Mouse (Mus musculus): Measurements from ENCODE around the gene Mfsd6l. TPM values are rescaled to one million over a fixed set of nuclear protein-coding genes. Genes with fewer than 3 reads are reported as not detected.

Gene Mfsd6l
- polyA plus RNA-seq (2014; fragmentation: Nextera tagmentation; extraction: Ambion mirVana) = 0.12 TPM in 1 of 2 replicates, not detected in the other

- H3K9ac ChIP-seq (ENCODE audit: low read length) = 0 out of 2 replicates have a peak within 1 kb of the TSS, but pooled peaks have one; percentile 16
- ATAC-seq (ENCODE audit: insufficient number of reproducible peaks, insufficient read depth, low FRiP score, low read depth) = no peak
- no peak within 1 kb of the TSS for H3K27ac ChIP-seq (replicated peaks in 1 of 2; ENCODE audit: control insufficient read depth in 1 of 2, insufficient read depth in 1 of 2, low read depth in 2 of 2, low read length in 2 of 2)
Measured at GRCm38 (mm10) chr11:68555918-68556584, at the start of gene Mfsd6l. TSS of gene Mfsd6l (plus strand) at chr11:68556186.

DNA sequence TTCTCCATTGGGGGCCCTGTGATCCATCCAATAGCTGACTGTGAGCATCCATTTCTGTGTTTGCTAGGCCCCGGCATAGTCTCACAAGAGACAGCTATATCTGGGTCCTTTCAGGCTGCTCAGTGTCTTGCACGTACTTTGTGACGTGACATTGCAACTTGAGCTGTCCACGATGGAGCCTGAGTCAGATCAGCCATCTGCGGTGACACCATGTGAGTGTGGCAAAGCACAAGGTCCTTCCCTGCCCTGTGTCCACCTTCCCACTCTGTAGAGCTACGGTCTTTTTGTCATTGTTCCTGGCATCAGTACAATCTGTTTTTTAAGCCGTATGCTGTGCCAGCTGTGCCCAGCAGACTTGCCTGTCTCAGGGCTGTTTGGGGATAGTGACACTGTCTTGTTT is 48.7 kb upstream of the Mfsd6l start:
- no peaks in the 10 kb centered on the region for H3K27me3 ChIP-seq (ENCODE audit: control insufficient read depth, insufficient read depth, low read length)
- H3K36me3 ChIP-seq (ENCODE audit: control insufficient read depth, insufficient read depth, low read length) = no peaks in the 10 kb centered on the region
- H3K27ac ChIP-seq (replicated peaks in 1 of 2; ENCODE audit: control insufficient read depth in 1 of 2, insufficient read depth in 1 of 2, low read depth in 2 of 2, low read length in 2 of 2) = no peak overlapping the region
- WGBS = 79% methylated on average over 7 of the region's 7 CpGs
- H3K9me3 ChIP-seq (ENCODE audit: control insufficient read depth, low read length) = no peaks in the 10 kb centered on the region
- no peak overlapping the region for H3K9ac ChIP-seq (ENCODE audit: low read length)
- H3K4me1 ChIP-seq (ENCODE audit: control insufficient read depth in 2 of 2, insufficient read depth in 2 of 2, low read length in 2 of 2) = no peaks in the 10 kb centered on the region; a peak in 1 of 4 replicates
- no peak overlapping the region for H3K4me3 ChIP-seq (ENCODE audit: control insufficient read depth in 1 of 2, insufficient read depth in 1 of 2, low read depth in 1 of 2, low read length in 2 of 2)
- H3K4me2 ChIP-seq (ENCODE audit: low read length) = no peak overlapping the region
- no peak for ATAC-seq (ENCODE audit: insufficient number of reproducible peaks, insufficient read depth, low FRiP score, low read depth)

More at GRCm38 (mm10) chr11:68555918-68556584, at the start of gene Mfsd6l:
- Histone ChIP-seq H3K4me2 (ENCODE audit: low read length) (peak within 1 kb of the TSS; percentile 60), H3K27me3 (ENCODE audit: control insufficient read depth, insufficient read depth, low read length) (peaks cover 13% of the 10 kb centered on the region; the same call in 1 of the 2 replicates), H3K36me3 (ENCODE audit: control insufficient read depth, insufficient read depth, low read length) (no peaks in the 10 kb centered on the region), H3K4me3 (ENCODE audit: control insufficient read depth in 1 of 2, insufficient read depth in 1 of 2, low read depth in 1 of 2, low read length in 2 of 2) (peak within 1 kb of the TSS; percentile 5 to 16; a peak in 3 of 4 replicates), H3K9me3 (ENCODE audit: control insufficient read depth, low read length) (0 out of 2 replicates have a peak, but pooled peaks cover 3% of the 10 kb centered on the region), H3K4me1 (ENCODE audit: control insufficient read depth in 2 of 2, insufficient read depth in 2 of 2, low read length in 2 of 2) (peaks cover 0 to 2% of the 10 kb centered on the region in 2 experiments; a peak in 3 of 4 replicates)
- 9% methylated on average over 37 of the region's 37 CpGs for WGBS

DNA sequence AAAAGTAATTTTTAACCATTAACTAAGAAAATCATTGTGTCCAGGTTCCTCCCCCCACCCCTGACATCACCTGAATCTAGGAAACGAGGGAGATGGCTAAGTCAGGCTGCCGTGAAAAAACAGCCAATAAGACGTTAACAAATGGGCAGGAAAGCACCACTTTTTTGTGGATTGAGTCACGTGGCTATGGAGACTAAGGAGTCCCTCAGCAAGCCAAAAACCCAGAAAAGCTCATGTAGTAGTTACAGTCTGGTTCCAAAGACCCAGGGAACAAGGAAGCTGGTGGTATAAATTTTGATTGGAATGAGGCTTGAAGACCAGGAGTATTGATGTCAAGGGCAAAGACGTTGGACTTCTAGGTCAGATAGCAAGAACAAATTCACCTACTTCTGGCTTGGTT is 47.4 kb upstream of the Mfsd6l start:
- Histone ChIP-seq H3K27me3 (ENCODE audit: control insufficient read depth, insufficient read depth, low read length) (no peaks in the 10 kb centered on the region), H3K9me3 (ENCODE audit: control insufficient read depth, low read length) (no peaks in the 10 kb centered on the region), H3K4me1 (ENCODE audit: control insufficient read depth in 2 of 2, insufficient read depth in 2 of 2, low read length in 2 of 2) (no peaks in the 10 kb centered on the region; a peak in 1 of 4 replicates), H3K9ac (ENCODE audit: low read length) (no peak overlapping the region), H3K4me2 (ENCODE audit: low read length) (no peak overlapping the region), H3K4me3 (ENCODE audit: control insufficient read depth in 1 of 2, insufficient read depth in 1 of 2, low read depth in 1 of 2, low read length in 2 of 2) (no peak overlapping the region), H3K27ac (replicated peaks in 1 of 2; ENCODE audit: control insufficient read depth in 1 of 2, insufficient read depth in 1 of 2, low read depth in 2 of 2, low read length in 2 of 2) (no peak overlapping the region), H3K36me3 (ENCODE audit: control insufficient read depth, insufficient read depth, low read length) (no peaks in the 10 kb centered on the region)
- WGBS = 65% methylated on average over 5 of the region's 5 CpGs
- no peak for ATAC-seq (ENCODE audit: insufficient number of reproducible peaks, insufficient read depth, low FRiP score, low read depth)

DNA sequence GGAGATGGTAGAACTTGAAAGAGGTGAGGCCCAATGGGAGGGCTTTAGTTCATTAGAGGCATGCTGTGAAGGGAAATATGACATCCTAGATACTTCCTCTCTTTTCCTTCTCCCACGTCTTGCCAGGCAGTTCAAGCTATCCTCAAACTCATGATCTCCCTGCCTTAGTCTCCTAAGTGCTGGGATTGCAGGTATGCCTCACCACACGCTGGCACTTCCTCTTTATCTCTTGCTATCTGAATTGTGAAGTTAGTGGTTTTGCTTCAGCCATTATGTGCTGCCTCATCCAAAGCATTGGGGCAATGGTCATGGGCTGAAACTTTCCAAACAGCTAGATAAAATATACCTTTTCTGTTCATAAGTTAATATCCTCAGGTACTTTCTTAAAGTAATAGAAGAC is 46.8 kb upstream of the Mfsd6l start:
- Histone ChIP-seq H3K9me3 (ENCODE audit: control insufficient read depth, low read length) (no peaks in the 10 kb centered on the region), H3K9ac (ENCODE audit: low read length) (no peak overlapping the region), H3K27ac (replicated peaks in 1 of 2; ENCODE audit: control insufficient read depth in 1 of 2, insufficient read depth in 1 of 2, low read depth in 2 of 2, low read length in 2 of 2) (no peak overlapping the region), H3K36me3 (ENCODE audit: control insufficient read depth, insufficient read depth, low read length) (no peaks in the 10 kb centered on the region), H3K4me3 (ENCODE audit: control insufficient read depth in 1 of 2, insufficient read depth in 1 of 2, low read depth in 1 of 2, low read length in 2 of 2) (no peak overlapping the region), H3K27me3 (ENCODE audit: control insufficient read depth, insufficient read depth, low read length) (no peaks in the 10 kb centered on the region), H3K4me1 (ENCODE audit: control insufficient read depth in 2 of 2, insufficient read depth in 2 of 2, low read length in 2 of 2) (no peaks in the 10 kb centered on the region), H3K4me2 (ENCODE audit: low read length) (no peak overlapping the region)
- ATAC-seq (ENCODE audit: insufficient number of reproducible peaks, insufficient read depth, low FRiP score, low read depth) = no peak
- 51% methylated on average over 2 of the region's 2 CpGs for WGBS

DNA sequence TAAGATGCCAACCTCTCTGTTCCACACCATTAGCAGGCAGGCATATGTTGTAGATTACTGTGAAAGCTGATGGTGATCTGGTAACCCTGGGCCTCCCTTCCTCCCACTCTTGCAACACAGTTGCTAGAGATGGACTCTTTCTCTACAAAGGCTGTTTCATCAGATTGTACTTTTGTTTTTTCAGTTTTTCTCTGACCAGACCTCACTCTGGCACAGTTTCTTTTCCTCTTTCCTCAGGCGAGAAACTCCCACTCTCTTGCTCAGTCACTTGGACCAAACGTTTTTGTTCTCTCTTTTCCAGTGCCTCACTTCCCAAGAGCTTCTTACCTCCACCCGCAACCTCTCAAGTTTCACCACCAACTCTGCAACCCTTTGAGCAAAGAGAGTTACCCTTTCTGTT is 42.0 kb upstream of the Mfsd6l start:
- no peak overlapping the region for H3K9ac ChIP-seq (ENCODE audit: low read length)
- H3K4me1 ChIP-seq (ENCODE audit: control insufficient read depth in 2 of 2, insufficient read depth in 2 of 2, low read length in 2 of 2) = no peaks in the 10 kb centered on the region
- no peak for ATAC-seq (ENCODE audit: insufficient number of reproducible peaks, insufficient read depth, low FRiP score, low read depth)
- H3K9me3 ChIP-seq (ENCODE audit: control insufficient read depth, low read length) = peaks cover under 1% of the 10 kb centered on the region; the same call in 1 of the 2 replicates
- H3K4me3 ChIP-seq (ENCODE audit: control insufficient read depth in 1 of 2, insufficient read depth in 1 of 2, low read depth in 1 of 2, low read length in 2 of 2) = no peak overlapping the region
- H3K4me2 ChIP-seq (ENCODE audit: low read length) = no peak overlapping the region
- no peaks in the 10 kb centered on the region for H3K36me3 ChIP-seq (ENCODE audit: control insufficient read depth, insufficient read depth, low read length)
- no peaks in the 10 kb centered on the region for H3K27me3 ChIP-seq (ENCODE audit: control insufficient read depth, insufficient read depth, low read length)
- no peak overlapping the region for H3K27ac ChIP-seq (replicated peaks in 1 of 2; ENCODE audit: control insufficient read depth in 1 of 2, insufficient read depth in 1 of 2, low read depth in 2 of 2, low read length in 2 of 2)
- WGBS = 52% methylated on average over 3 of the region's 3 CpGs

GRCm38 (mm10) chr11:68519362-68519761 is 36.6 kb upstream of the Mfsd6l start:
- 83% methylated on average over 4 of the region's 4 CpGs for WGBS
- no peaks in the 10 kb centered on the region for H3K27me3 ChIP-seq (ENCODE audit: control insufficient read depth, insufficient read depth, low read length)
- ATAC-seq (ENCODE audit: insufficient number of reproducible peaks, insufficient read depth, low FRiP score, low read depth) = no peak

GRCm38 (mm10) chr11:68519815-68520214 is 36.2 kb upstream of the Mfsd6l start:
- peaks cover 7% of the 10 kb centered on the region; the same call in 1 of the 2 replicates for H3K9me3 ChIP-seq (ENCODE audit: control insufficient read depth, low read length)
- no peak overlapping the region for H3K4me2 ChIP-seq (ENCODE audit: low read length)
- no peak overlapping the region for H3K4me3 ChIP-seq (ENCODE audit: control insufficient read depth in 1 of 2, insufficient read depth in 1 of 2, low read depth in 1 of 2, low read length in 2 of 2)
- no peaks in the 10 kb centered on the region for H3K36me3 ChIP-seq (ENCODE audit: control insufficient read depth, insufficient read depth, low read length)
- H3K4me1 ChIP-seq (ENCODE audit: control insufficient read depth in 2 of 2, insufficient read depth in 2 of 2, low read length in 2 of 2) = no peaks in the 10 kb centered on the region
- H3K9ac ChIP-seq (ENCODE audit: low read length) = no peak overlapping the region
- WGBS = 77% methylated on average over 5 of the region's 5 CpGs
- no peaks in the 10 kb centered on the region for H3K27me3 ChIP-seq (ENCODE audit: control insufficient read depth, insufficient read depth, low read length)
- no peak for ATAC-seq (ENCODE audit: insufficient number of reproducible peaks, insufficient read depth, low FRiP score, low read depth)
- H3K27ac ChIP-seq (replicated peaks in 1 of 2; ENCODE audit: control insufficient read depth in 1 of 2, insufficient read depth in 1 of 2, low read depth in 2 of 2, low read length in 2 of 2) = no peak overlapping the region

More at GRCm38 (mm10) chr11:68519362-68519761, 36.6 kb upstream of the Mfsd6l start:
- no peak overlapping the region for H3K9ac ChIP-seq (ENCODE audit: low read length)
- no peak overlapping the region for H3K4me2 ChIP-seq (ENCODE audit: low read length)
- no peaks in the 10 kb centered on the region for H3K36me3 ChIP-seq (ENCODE audit: control insufficient read depth, insufficient read depth, low read length)
- H3K4me3 ChIP-seq (ENCODE audit: control insufficient read depth in 1 of 2, insufficient read depth in 1 of 2, low read depth in 1 of 2, low read length in 2 of 2) = no peak overlapping the region
- no peaks in the 10 kb centered on the region for H3K4me1 ChIP-seq (ENCODE audit: control insufficient read depth in 2 of 2, insufficient read depth in 2 of 2, low read length in 2 of 2)
- H3K9me3 ChIP-seq (ENCODE audit: control insufficient read depth, low read length) = peaks cover 7% of the 10 kb centered on the region; the same call in 1 of the 2 replicates
- H3K27ac ChIP-seq (replicated peaks in 1 of 2; ENCODE audit: control insufficient read depth in 1 of 2, insufficient read depth in 1 of 2, low read depth in 2 of 2, low read length in 2 of 2) = no peak overlapping the region
